11 mouse cellular contexts compared by ENCODE assay signal in the genomic region with DNA sequence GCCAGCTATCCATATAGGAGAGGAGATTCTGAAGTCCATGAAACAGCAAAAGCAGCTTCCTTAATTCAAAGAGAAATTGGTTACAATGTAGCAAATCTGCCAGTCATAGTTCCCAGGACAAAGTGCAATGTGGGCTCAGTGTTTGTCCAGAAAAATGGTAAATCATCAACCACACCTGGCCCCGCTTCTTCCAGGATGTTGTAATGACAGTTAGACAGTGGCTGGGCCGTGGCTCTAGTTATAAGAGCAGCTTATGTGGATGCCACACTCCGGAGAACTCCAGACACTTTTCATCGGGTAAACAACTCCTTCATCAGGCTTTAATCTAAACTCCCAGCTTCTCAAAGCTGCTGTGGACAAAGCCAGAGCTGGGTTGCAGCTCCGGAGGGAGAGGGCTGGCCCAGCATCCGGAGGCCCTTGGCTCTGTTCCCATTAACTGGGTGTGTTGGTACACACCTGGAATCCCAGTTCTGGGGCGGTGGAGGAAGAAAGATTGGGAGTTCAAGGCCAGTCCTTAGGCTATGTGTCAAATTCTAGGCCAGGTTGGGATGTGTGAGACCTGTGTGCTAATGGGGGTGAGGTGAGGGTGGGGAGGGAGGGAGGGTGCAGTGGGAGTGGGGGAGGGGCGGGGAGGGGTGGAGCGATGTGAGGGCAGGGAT.
DNase-seq lines count a peak whose midpoint lies in the region; ATAC-seq lines count a peak whose summit lies in the region.
"Had no signal": no experiment of that assay in that cellular context is flagged by ENCODE, and none has a peak within 500 bp of the region (broad histone marks: within the 10 kb centered on the region; RNA-seq: fewer than 3 reads in every experiment).

No protein-coding gene starts in this region.

- no peak overlapping the region for H3K4me2 ChIP-seq in forebrain, embryonic 15.5 days (replicated peaks)
- no peak overlapping the region for H3K4me2 ChIP-seq in forebrain, embryonic 14.5 days (ENCODE audit: low read length)
- no peak overlapping the region for H3K4me2 ChIP-seq in kidney, embryonic 15.5 days
- no peak overlapping the region for H3K4me2 ChIP-seq in liver, embryonic 11.5 days

- DNase-seq in forebrain, embryonic 14.5 days (ENCODE audit: low spot score) = no peak
- peak; percentile 80 for DNase-seq in R1 (ENCODE audit: low read depth, low spot score)
- DNase-seq in liver, embryonic 11.5 days (ENCODE audit: low spot score) = no peak
- DNase-seq in left cerebral cortex, postnatal 10 days (ENCODE audit: extremely low spot score in 1 of 2, low spot score in 2 of 2) = no peak
- no peak for DNase-seq in layer of hippocampus, adult 18-20 months (ENCODE audit: low spot score in 2 of 2)
- DNase-seq in thymus, postnatal 36 days = no peak
- DNase-seq: embryo, embryonic 11 days; lung, adult 18-20 months had no signal

- peaks cover 9% of the 10 kb centered on the region for H3K4me1 ChIP-seq in forebrain, embryonic 15.5 days
- H3K4me1 ChIP-seq in forebrain, embryonic 14.5 days (ENCODE audit: control insufficient read depth, insufficient read depth, low read length) = peaks cover 8% of the 10 kb centered on the region
- peaks cover 33% of the 10 kb centered on the region for H3K4me1 ChIP-seq in kidney, embryonic 15.5 days
- H3K4me1 ChIP-seq in liver, embryonic 11.5 days (replicated peaks; ENCODE audit: control insufficient read depth, insufficient read depth, low read length) = 0 out of 2 replicates have a peak, but pooled peaks cover 2% of the 10 kb centered on the region

- no peak overlapping the region for H3K9ac ChIP-seq in forebrain, embryonic 15.5 days (replicated peaks)
- H3K9ac ChIP-seq in forebrain, embryonic 14.5 days (ENCODE audit: low read length) = no peak overlapping the region
- no peak overlapping the region for H3K9ac ChIP-seq in kidney, embryonic 15.5 days
- no peak overlapping the region for H3K9ac ChIP-seq in liver, embryonic 11.5 days (ENCODE audit: low read depth, low read length)
- H3K9ac ChIP-seq: heart, embryonic 13.5 days had no signal

- intact Hi-C loops in left cerebral cortex, postnatal 10 days (cut with DNase I) = loop anchor here (5.0 kb wide), 1 partner anchor 141 kb away; a partner anchor contains a TSS

- H3K36me3 ChIP-seq in forebrain, embryonic 15.5 days = no peaks in the 10 kb centered on the region
- no peaks in the 10 kb centered on the region for H3K36me3 ChIP-seq in forebrain, embryonic 14.5 days (ENCODE audit: control insufficient read depth, insufficient read depth, low read length)
- no peaks in the 10 kb centered on the region for H3K36me3 ChIP-seq in kidney, embryonic 15.5 days
- no peaks in the 10 kb centered on the region for H3K36me3 ChIP-seq in liver, embryonic 11.5 days (ENCODE audit: control insufficient read depth, insufficient read depth, low read length)
- H3K36me3 ChIP-seq: heart, embryonic 13.5 days had no signal

- H3K27me3 ChIP-seq in forebrain, embryonic 15.5 days = no peaks in the 10 kb centered on the region
- H3K27me3 ChIP-seq in forebrain, embryonic 14.5 days (replicated peaks; ENCODE audit: control insufficient read depth, insufficient read depth, low read length) = no peaks in the 10 kb centered on the region
- H3K27me3 ChIP-seq in kidney, embryonic 15.5 days = no peaks in the 10 kb centered on the region
- no peaks in the 10 kb centered on the region for H3K27me3 ChIP-seq in liver, embryonic 11.5 days (replicated peaks; ENCODE audit: control insufficient read depth, insufficient read depth, low read length)
- H3K27me3 ChIP-seq: heart, embryonic 13.5 days had no signal

- H3K9me3 ChIP-seq in forebrain, embryonic 15.5 days = no peaks in the 10 kb centered on the region
- H3K9me3 ChIP-seq in forebrain, embryonic 14.5 days (replicated peaks; ENCODE audit: control insufficient read depth, low read length) = no peaks in the 10 kb centered on the region
- H3K9me3 ChIP-seq in kidney, embryonic 15.5 days (replicated peaks) = no peaks in the 10 kb centered on the region
- H3K9me3 ChIP-seq in liver, embryonic 11.5 days (ENCODE audit: control insufficient read depth, low read length) = no peaks in the 10 kb centered on the region
- H3K9me3 ChIP-seq: heart, embryonic 13.5 days had no signal

- no peak overlapping the region for H3K4me3 ChIP-seq in forebrain, embryonic 15.5 days
- H3K4me3 ChIP-seq in forebrain, embryonic 14.5 days (ENCODE audit: low read depth, low read length) = no peak overlapping the region
- H3K4me3 ChIP-seq in kidney, embryonic 15.5 days (replicated peaks) = no peak overlapping the region
- no peak overlapping the region for H3K4me3 ChIP-seq in liver, embryonic 11.5 days (ENCODE audit: low read depth, low read length)
- H3K4me3 ChIP-seq: heart, embryonic 13.5 days had no signal

- no peak overlapping the region for H3K27ac ChIP-seq in forebrain, embryonic 15.5 days (replicated peaks)
- no peak overlapping the region for H3K27ac ChIP-seq in forebrain, embryonic 14.5 days (ENCODE audit: low read depth, low read length)
- peak overlapping the region; percentile 82 for H3K27ac ChIP-seq in kidney, embryonic 15.5 days
- 0 out of 2 replicates have a peak overlapping the region, but pooled peaks have one; percentile 34 for H3K27ac ChIP-seq in liver, embryonic 11.5 days (ENCODE audit: low read depth, low read length)
- H3K27ac ChIP-seq: heart, embryonic 13.5 days had no signal

- 53% methylated on average over 9 of the region's 9 CpGs for WGBS in forebrain, embryonic 15.5 days
- 46% methylated on average over 8 of the region's 9 CpGs for WGBS in forebrain, embryonic 14.5 days
- WGBS in kidney, embryonic 15.5 days = 43% methylated on average over 9 of the region's 9 CpGs
- WGBS in liver, embryonic 11.5 days = 55% methylated on average over 9 of the region's 9 CpGs

- 0 out of 2 replicates have a peak, but pooled peaks have one; percentile 15 for ATAC-seq in forebrain, embryonic 15.5 days (replicated peaks)
- no peak for ATAC-seq in forebrain, embryonic 14.5 days
- ATAC-seq in kidney, embryonic 15.5 days (replicated peaks; ENCODE audit: low FRiP score) = peak; percentile 55
- ATAC-seq in liver, embryonic 11.5 days (replicated peaks; ENCODE audit: low FRiP score) = peak; percentile 60

Comparison
In these comparisons a context has a peak if more than half of its experiments do, and no peak if none do; other contexts are left out.
1. H3K27ac ChIP-seq: peak in kidney, embryonic 15.5 days (single experiment) and liver, embryonic 11.5 days (single experiment); none in forebrain, embryonic 15.5 days (single experiment) and forebrain, embryonic 14.5 days (single experiment).